Mouse (Mus musculus): ENCODE measurements around the gene Slc29a3.

DNA sequence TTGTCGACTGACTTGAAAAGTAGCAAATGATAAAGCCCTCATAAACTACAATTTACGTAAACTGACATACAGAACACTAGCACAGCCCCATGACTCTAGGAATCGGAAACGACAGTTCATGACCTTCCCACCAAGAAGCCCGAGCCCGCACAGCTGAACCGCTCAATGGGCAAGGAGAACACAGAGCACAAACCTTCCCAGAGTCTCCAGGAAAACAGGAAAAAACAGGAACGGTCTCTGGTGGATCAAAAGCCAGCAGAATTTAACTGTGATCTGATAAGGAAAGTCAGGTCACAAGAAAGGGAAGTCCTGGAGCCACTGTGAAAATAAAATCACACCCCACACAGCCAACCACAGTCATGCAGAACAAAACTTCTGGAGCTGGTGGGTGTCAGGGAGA lies 82.4 kb downstream of the Slc29a3 start:
- TF ChIP-seq CTCF (IDR thresholded peaks at IDR 0.05; ENCODE audit: insufficient read depth, low read depth, low read length) (no peak), POLR2A (IDR thresholded peaks at IDR 0.05; ENCODE audit: insufficient read depth, low read depth, low read length) (no peak)
